Mouse (Mus musculus): ENCODE measurements around the gene Rflnb.
A peak's percentile ranks its signal among the peaks of the same experiment; 100 is the strongest.

The Rflnb gene

GRCm38 (mm10) chr11:76027139-76028071, at the start of gene Rflnb:
Rflnb (minus strand) TSS chr11:76027782.
- peak; percentile 86 to 93 for DNase-seq

GRCm38 (mm10) chr11:76077341-76077740, 49.8 kb upstream of the Rflnb start:
- DNase-seq: no peak

DNA sequence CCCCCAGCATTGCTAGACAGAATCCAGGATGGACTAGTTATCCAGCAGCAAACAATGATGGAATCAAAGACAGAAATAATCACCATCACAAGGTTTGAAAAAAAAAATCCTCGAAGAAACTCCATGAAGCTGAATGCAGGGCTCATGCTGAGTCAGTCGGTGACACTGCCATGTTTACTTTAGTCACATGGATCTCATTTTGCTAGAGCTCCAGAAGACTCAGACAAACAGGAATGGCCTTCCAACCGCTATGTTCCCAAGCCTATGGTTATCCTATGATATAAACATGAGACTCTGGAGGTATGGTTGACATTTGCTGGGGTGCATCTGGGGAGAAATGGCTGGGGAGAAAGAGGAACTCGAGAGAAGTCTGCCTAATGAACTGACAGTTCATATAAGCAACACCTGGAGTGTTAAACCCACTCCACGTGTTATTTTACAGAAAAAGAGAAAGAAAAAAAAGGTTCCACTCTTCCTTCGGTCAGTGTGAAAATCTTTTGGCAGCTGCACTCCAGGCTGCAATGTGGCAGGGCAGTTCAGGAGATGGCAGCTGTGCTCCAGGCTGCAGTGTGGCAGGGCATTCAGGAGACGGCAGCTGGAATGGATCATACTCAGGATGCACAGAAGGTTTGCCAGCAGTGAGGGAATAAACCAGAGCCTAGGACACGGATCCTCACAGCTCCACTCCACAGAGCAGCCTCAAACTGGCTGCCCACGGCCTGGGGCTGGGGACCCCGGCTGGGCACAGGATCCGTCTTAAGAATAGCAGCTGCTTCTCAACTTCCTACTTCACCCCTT, 46.9 kb upstream of the Rflnb start:
- DNase-seq: no peak

- no peak for DNase-seq
Observed at GRCm38 (mm10) chr11:76069816-76070215, 42.2 kb upstream of the Rflnb start.

DNA sequence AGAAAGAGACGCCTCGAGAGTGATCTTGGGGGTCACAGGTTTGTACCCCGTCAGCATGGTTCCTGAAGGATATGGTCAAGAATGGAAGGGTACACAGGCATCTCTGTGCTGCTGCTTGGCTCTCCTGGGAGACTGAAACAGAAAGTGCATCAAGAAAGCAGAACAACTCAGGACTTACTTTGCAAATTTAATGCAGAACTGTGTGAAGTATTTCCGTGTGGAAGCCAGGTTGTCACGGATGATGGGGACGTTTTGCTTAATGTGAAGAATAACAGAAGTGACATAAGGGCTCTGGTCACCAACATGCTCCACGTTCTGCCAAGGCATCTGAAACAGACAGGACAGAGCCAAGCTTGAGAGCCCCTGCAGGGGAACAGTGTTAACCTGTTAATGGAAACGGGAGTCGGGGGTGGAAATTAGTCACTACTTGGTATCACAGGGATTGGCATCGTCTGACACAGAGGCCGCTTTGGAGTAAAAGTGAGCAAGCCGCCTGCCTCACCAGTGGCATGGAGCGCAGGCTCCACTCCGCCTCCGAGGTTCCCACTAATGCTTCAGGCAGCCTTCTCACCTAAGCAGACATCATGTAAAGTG, 39.1 kb upstream of the Rflnb start:
- peak; percentile 47 to 51 for DNase-seq

GRCm38 (mm10) chr11:76065521-76066095, 38.0 kb upstream of the Rflnb start:
- DNase-seq: peak; percentile 67 to 79

DNA sequence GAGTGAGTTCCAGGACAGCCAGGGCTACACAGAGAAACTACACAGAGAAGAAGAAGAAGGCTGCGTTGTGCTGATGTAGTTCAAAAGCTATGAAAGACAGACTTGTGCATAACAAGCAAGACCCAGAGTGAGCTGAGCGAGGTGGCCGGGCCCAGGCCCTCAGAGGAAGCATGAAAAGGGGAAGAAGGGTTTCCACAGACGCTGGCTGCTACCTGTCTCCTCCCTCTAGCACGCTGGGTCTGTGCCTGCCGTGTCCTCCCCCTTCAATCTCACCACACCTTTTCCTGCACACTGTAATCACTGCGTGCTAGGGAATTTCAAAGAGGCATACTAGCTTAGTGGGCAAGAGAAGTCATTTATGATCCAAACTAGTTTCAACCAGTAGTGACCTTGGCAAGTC, 36.8 kb upstream of the Rflnb start:
- no peak for DNase-seq

DNA sequence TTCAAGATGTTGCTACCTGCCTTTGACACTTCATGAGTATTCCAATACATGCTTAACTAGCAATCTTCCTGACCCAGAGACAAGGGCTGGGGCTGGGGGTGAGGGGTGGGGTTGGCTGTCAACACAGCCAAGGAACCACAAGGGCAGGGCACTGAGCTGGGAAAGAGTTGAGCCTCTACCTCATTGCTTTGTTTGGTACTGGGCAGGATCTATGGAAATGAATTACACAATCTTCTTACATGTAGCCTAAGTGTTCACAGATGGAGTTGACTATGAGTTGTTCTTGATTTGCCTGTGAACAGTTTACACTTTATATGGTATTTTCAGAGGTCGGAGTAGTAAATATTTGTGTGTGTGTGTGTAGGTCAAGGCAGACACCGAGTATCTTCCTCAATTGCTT, 33.3 kb upstream of the Rflnb start:
- DNase-seq: no peak

- no peak for DNase-seq
Observed at GRCm38 (mm10) chr11:76059971-76060370, 32.4 kb upstream of the Rflnb start.

GRCm38 (mm10) chr11:76056487-76056886, 28.9 kb upstream of the Rflnb start:
- no peak for DNase-seq

GRCm38 (mm10) chr11:76052496-76052895, 24.9 kb upstream of the Rflnb start:
- DNase-seq: peak; percentile 82 to 87

GRCm38 (mm10) chr11:76050967-76051512, 23.5 kb upstream of the Rflnb start:
- no peak for DNase-seq

DNA sequence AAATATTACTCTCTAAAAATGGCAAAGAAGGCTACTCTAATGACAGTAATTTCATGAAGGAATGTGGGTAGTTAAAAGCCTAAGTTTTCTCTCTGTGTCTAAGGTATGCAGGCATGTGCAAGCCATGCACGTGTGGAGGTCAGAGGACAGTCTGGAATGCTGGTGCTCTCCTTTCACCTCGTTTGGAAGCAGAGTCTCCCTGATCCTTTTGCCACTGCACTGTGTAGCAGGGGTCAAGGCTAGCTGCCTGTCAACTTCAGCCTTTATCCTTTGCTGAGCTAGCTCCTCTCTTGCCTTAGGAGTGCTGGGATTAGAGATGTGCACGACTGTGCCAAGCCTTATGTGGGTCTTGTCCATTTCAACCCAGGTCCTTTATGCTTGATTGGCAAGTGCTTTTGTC, 22.9 kb upstream of the Rflnb start:
- DNase-seq: no peak

GRCm38 (mm10) chr11:76045367-76045766, 17.8 kb upstream of the Rflnb start:
- DNase-seq: no peak

- no peak for DNase-seq
Observed at GRCm38 (mm10) chr11:76044468-76044867, 16.9 kb upstream of the Rflnb start.

- DNase-seq: no peak
Observed at GRCm38 (mm10) chr11:76042882-76043281, 15.3 kb upstream of the Rflnb start.

- DNase-seq: no peak
Observed at GRCm38 (mm10) chr11:76042041-76042638, 14.6 kb upstream of the Rflnb start.

DNA sequence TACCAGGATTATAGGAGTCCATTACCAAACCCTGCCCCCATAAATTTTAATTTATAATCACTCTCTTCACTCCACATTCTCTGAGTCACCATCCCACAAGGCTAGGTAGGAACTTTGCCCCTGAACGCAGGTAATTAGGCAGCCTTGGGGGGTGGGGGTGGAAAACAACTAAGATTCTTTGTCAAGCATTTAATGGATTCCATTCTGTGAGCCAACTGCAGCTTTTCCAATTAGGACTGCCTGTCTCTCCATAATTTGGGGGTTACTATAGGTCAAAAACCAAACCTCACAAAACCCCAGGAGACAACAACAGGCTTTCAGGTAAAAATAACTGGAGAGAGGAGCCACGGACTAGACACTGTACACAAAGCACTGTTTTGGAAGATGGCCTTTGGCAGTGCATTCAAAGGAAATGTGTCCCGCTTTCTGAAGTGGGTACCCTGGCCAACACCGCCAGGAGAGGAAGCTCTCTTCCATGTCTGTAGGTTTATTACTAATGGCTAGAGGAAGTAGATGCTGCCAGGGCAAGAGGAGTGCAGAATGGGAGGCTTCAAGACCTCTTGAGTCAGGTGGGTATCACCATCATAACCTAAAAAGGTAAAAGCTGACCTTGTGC, 13.3 kb upstream of the Rflnb start:
- peak in 1 of 2 experiments; percentile 43 for DNase-seq

DNA sequence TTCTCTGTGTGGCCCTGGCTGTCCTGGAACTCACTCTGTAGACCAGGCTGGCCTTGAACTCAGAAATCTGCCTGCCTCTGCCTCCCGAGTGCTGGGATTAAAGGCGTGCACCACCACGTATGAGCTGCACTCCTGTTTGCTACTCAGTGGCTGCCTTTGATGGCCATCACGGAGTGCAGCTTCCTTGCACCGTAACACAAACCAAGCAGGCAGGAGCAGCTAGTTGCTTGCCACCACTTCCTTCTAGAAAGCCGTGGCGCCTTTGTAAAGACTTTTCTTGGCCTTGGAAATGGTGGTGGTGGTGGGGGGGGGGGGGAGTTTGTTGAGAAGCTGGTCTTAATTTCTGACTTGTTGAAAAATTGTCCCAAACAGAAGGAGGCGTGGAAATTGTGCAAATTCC, 12.5 kb upstream of the Rflnb start:
- DNase-seq: no peak

DNA sequence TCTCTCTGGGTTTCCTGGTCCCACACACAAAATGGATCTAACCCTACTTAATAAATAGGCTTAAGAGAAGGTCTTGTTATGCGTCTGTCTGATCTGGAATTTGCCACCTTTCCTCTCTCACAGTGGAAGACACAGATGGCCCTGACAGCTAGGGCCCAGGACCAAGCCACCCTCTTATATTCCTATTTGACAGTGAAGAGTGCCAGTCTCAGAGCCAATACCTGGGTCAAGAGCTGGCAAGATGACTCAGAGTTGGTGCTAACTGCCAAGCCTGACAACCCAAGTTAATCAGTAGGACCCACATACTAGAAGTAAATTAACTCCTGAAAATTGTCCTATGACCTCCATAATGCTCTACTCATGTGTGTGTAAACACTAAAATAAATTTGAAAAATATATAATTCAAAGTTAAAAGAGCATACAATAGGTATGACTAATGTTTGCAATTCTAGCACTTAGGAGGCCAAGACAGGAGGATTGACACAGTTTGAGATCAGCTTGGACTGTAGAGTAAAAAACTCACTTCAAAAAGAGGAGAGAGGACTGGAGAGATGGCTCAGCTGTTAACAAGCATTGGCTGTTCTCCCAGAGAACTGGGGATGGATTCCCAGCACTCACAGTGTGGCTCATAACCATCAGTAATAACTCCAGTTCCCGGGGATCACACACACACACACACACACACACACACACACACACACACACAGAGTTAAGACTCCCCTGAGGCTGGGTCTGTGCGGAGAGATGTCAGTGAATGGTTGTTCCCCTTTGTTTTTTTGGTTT, 11.9 kb upstream of the Rflnb start:
- peak; percentile 71 to 83 for DNase-seq

All from cerebellum, adult 18-20 months (tissue).